Mouse (Mus musculus): ENCODE results near the gene Pla2g2c. TPM values are rescaled to one million over a fixed set of nuclear protein-coding genes. Genes with fewer than 3 reads are reported as not detected.

Pla2g2c gene
- polyA plus RNA-seq, 1 experiment from 2014 or later, result 0.41 TPM

DNA sequence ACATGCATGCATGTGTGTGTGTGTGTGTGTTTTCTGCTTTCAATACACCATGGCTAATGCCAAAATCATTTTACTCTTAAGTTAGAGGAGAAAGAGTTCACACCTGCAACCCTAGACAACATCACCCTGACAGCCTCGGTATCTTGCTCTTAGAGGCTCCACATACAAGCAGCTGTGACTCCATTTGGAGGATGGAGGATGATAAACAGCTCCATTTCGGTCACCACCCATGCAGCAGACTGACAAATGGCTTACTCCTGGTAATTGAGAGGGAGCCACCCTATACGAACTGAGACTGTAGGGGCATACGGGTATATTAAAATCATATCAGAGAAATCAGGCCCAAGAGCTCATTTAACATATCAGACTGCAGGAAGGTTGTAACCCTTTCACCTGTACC is 63.8 kb downstream of the Pla2g2c start:
- Histone ChIP-seq H3K9me3 (no peaks in the 10 kb centered on the region), H3K9ac (no peak overlapping the region), H3K27me3 (no peaks in the 10 kb centered on the region), H3K4me2 (replicated peaks) (no peak overlapping the region), H3K36me3 (no peaks in the 10 kb centered on the region), H3K27ac (no peak overlapping the region), H3K4me1 (no peaks in the 10 kb centered on the region), H3K4me3 (no peak overlapping the region)
- WGBS, result 80% methylated on average over 4 of the region's 4 CpGs
- no peak for ATAC-seq (ENCODE audit: insufficient number of reproducible peaks, insufficient read depth, low FRiP score, low TSS enrichment)

DNA sequence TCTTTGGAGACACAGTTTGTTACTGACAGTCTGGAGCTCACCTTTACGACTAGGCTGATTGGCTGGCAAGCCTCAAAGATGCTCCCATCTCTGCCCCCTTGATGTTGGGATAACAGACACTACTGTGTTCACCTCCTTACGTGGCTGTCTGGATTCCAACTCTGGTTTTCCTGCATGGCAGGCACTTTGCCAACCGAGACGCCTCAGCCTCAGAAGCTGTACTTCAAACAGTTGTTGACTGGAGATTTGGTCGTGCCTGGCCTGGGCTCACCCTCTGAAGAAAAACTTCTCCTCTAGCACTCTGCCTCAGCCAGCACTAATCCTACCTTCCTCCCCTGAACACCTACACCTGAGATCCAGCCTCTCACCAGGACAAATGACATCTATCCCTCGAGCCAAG is 66.9 kb downstream of the Pla2g2c start:
- Histone ChIP-seq H3K9me3 (no peaks in the 10 kb centered on the region), H3K27me3 (no peaks in the 10 kb centered on the region), H3K4me3 (no peak overlapping the region), H3K36me3 (no peaks in the 10 kb centered on the region), H3K9ac (no peak overlapping the region), H3K4me2 (replicated peaks) (no peak overlapping the region), H3K27ac (no peak overlapping the region), H3K4me1 (no peaks in the 10 kb centered on the region)
- WGBS, result 72% methylated on average over 6 of the region's 6 CpGs
- no peak for ATAC-seq (ENCODE audit: insufficient number of reproducible peaks, insufficient read depth, low FRiP score, low TSS enrichment)

DNA sequence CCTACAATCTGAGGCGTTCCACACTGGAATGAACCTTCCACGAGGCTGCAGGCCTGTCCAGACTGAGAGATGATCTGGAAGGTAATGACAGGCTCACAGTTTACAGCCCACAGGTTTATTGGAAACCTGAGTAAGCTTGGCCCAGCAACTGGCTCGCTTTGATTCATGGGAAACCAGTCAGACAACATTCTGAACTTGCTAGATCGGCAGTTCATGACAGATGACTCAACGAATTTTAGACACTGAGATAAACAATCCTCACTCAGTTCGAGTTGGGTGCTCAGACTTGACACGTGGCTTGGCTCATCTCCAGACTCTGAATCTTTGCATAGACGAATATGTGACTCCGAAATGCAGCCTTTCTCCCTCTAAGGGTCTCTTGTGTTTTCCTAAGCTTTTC is 68.0 kb downstream of the Pla2g2c start:
- no peak overlapping the region for H3K27ac ChIP-seq

DNA sequence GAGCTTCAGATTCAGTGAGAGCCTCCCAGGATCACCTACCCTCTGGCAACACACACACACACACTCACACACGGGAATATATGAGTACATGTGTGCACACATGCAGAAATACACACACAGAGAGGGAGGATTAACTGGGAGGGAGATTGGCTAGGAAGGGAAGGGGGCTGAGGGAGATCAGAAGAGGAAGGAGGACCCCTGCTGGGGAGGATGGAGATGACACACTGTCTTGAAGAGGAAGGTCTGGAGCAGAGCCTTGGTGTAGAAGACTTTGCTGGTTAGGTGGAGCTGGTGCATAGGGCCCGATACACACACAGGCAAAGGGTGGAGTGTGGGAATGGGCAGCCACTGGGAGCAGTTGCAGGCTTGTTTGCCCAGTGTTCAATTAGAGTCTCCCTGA is 68.7 kb downstream of the Pla2g2c start:
- ATAC-seq (ENCODE audit: insufficient number of reproducible peaks, insufficient read depth, low FRiP score, low TSS enrichment), result 0 out of 2 replicates have a peak, but pooled peaks have one; percentile 47
- Histone ChIP-seq H3K4me2 (replicated peaks) (no peak overlapping the region), H3K4me3 (no peak overlapping the region), H3K4me1 (peaks cover 3% of the 10 kb centered on the region; the same call in 1 of the 2 replicates), H3K27ac (peak overlapping the region; percentile 18; the same call in 1 of the 2 replicates), H3K36me3 (no peaks in the 10 kb centered on the region), H3K9me3 (no peaks in the 10 kb centered on the region), H3K9ac (no peak overlapping the region), H3K27me3 (no peaks in the 10 kb centered on the region)
- WGBS, result 57% methylated on average over 2 of the region's 2 CpGs

More for the DNA sequence above, 68.0 kb downstream of the Pla2g2c start:
- Histone ChIP-seq H3K4me2 (replicated peaks) (no peak overlapping the region), H3K27me3 (no peaks in the 10 kb centered on the region), H3K4me3 (no peak overlapping the region), H3K36me3 (no peaks in the 10 kb centered on the region), H3K9me3 (no peaks in the 10 kb centered on the region), H3K9ac (no peak overlapping the region), H3K4me1 (peaks cover 3% of the 10 kb centered on the region; the same call in 1 of the 2 replicates)
- WGBS, result 47% methylated on average over 9 of the region's 9 CpGs
- no peak for ATAC-seq (ENCODE audit: insufficient number of reproducible peaks, insufficient read depth, low FRiP score, low TSS enrichment)

DNA sequence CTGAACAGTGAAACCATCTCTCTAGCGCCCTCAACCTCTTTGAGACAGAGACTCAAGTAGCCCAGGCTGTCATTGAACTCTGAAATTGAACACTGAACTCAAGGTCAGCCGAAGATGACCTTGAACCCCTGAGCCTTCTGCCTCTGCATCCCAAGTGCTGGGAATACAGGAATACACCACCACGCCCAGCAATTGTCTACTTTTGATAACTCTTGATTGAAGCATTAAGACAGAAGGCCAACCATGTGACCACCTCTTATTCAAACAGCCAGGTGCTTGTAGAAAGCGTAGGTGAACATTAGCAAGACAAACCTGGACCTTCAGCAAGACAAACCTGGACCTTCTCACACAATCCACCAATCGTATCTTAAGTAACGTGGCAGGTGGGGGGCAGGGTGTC is 69.8 kb downstream of the Pla2g2c start:
- no peak overlapping the region for H3K4me2 ChIP-seq (replicated peaks)
- peaks cover 3% of the 10 kb centered on the region; the same call in 1 of the 2 replicates for H3K4me1 ChIP-seq
- no peak overlapping the region for H3K27ac ChIP-seq
- no peaks in the 10 kb centered on the region for H3K27me3 ChIP-seq
- H3K36me3 ChIP-seq, result no peaks in the 10 kb centered on the region
- no peaks in the 10 kb centered on the region for H3K9me3 ChIP-seq
- no peak overlapping the region for H3K4me3 ChIP-seq
- H3K9ac ChIP-seq, result no peak overlapping the region
- no peak for ATAC-seq (ENCODE audit: insufficient number of reproducible peaks, insufficient read depth, low FRiP score, low TSS enrichment)
- WGBS, result 93% methylated on average over 6 of the region's 6 CpGs

Other genes starting within 250 kb of the Pla2g2c start
- 0.23 TPM in 1 of 2 replicates, not detected in the other for gene Vwa5b1, start 88.9 kb upstream of the Pla2g2c start, polyA plus RNA-seq (2016; fragmentation: Nextera tagmentation; extraction: Ambion mirVana)
- 0.78 and 1.0 TPM in 2 replicates for gene Ubxn10, start 12.4 kb downstream of the Pla2g2c start, polyA plus RNA-seq (2016; fragmentation: Nextera tagmentation; extraction: Ambion mirVana)
- not detected in 2 replicates for gene Pla2g2f, start 32.8 kb downstream of the Pla2g2c start, polyA plus RNA-seq (2016; fragmentation: Nextera tagmentation; extraction: Ambion mirVana)
- gene Pla2g2d, start 50.9 kb downstream of the Pla2g2c start, polyA plus RNA-seq (2016; fragmentation: Nextera tagmentation; extraction: Ambion mirVana), result 0.13 and 0.32 TPM in 2 replicates
- 0.82 and 0.84 TPM in 2 replicates for gene Pla2g5, start 138.7 kb downstream of the Pla2g2c start, polyA plus RNA-seq (2016; fragmentation: Nextera tagmentation; extraction: Ambion mirVana)
- not detected in 2 replicates for gene Gm13030, start 149.2 kb downstream of the Pla2g2c start, polyA plus RNA-seq (2016; fragmentation: Nextera tagmentation; extraction: Ambion mirVana)
- not detected in 2 replicates for gene Pla2g2e, start 153.2 kb downstream of the Pla2g2c start, polyA plus RNA-seq (2016; fragmentation: Nextera tagmentation; extraction: Ambion mirVana)
- 4.0 and 4.6 TPM in 2 replicates for gene Otud3, start 189.2 kb downstream of the Pla2g2c start, polyA plus RNA-seq (2016; fragmentation: Nextera tagmentation; extraction: Ambion mirVana)
- not detected in 2 replicates for gene Rnf186, start 242.3 kb downstream of the Pla2g2c start, polyA plus RNA-seq (2016; fragmentation: Nextera tagmentation; extraction: Ambion mirVana)
- gene Tmco4, start 248.1 kb downstream of the Pla2g2c start, polyA plus RNA-seq (2016; fragmentation: Nextera tagmentation; extraction: Ambion mirVana), result 2.9 and 3.7 TPM in 2 replicates

Data from embryonic facial prominence, embryonic 12.5 days (tissue).